Mouse (Mus musculus): ENCODE results near the gene Hint3.

DNA sequence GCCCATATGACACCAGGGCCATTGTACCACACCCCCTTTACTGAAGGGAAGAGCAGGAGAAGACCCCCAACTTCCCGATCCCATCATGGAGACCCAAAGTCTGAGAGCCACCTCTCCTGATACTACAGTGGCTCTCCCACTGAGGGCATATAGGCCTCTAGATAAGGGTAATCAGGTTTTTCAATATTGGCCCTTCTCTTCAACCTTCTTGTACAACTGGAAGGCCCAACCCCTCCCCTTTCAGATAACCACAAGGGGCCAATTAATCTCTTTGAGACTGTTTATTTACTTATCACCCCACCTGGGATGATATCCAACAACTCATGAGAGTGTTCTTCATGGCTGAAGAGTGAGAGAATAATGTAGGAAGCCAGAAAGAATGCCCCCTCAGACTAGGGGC is 3.3 kb upstream of the Hint3 start:
- no peak for TF ChIP-seq CTCF (IDR thresholded peaks at IDR 0.05; ENCODE audit: insufficient read depth, low read length)
- TF ChIP-seq POLR2A (IDR thresholded peaks at IDR 0.05; ENCODE audit: borderline replicate concordance, extremely low read depth, low read depth, low read length), result no peak

Measured in lung, adult 2 months (tissue).